Mouse (Mus musculus) lung, embryonic 16.5 days (tissue): Measurements from ENCODE around the gene Lrguk. TPM values are rescaled to one million over a fixed set of nuclear protein-coding genes. Genes with fewer than 3 reads are reported as not detected.

ENCODE experiments used
- ATAC-seq: fragments of 200-750 bp; cut with Nextera tagmentation; 2 replicates; pipeline ENCODE4 v1.8.0; 2017; ENCODE audit warnings: low read depth, mild to moderate bottlenecking, moderate library complexity
- H3K27ac ChIP-seq: fragments of 300-500 bp; sonication (generic); 2 replicates; pipeline ENCODE4 v1.5.1; 2014; ENCODE audit warnings: mild to moderate bottlenecking, control low read depth, low read length
- H3K27me3 ChIP-seq: fragments of 300-500 bp; sonication (generic); 2 replicates; pipeline ENCODE4 v1.6.1; 2014; ENCODE audit warnings: low read depth, low read length, mixed read lengths; ENCODE audit not compliant: control insufficient read depth, insufficient read depth
- H3K36me3 ChIP-seq: fragments of 300-500 bp; sonication (generic); 2 replicates; pipeline ENCODE4 v1.6.1; 2014; ENCODE audit warnings: low read length; ENCODE audit not compliant: control insufficient read depth, insufficient read depth
- H3K4me1 ChIP-seq: fragments of 300-500 bp; sonication (generic); replicated peaks from 2 replicates; pipeline ENCODE4 v1.6.1; 2014; ENCODE audit warnings: low read length, mixed read lengths; ENCODE audit not compliant: control insufficient read depth, insufficient read depth
- H3K4me2 ChIP-seq: fragments of 300-500 bp; sonication (generic); 2 replicates; pipeline ENCODE4 v1.6.1; 2014; ENCODE audit warnings: low read depth, low read length, control low read depth
- H3K4me3 ChIP-seq: fragments of 300-500 bp; sonication (generic); 2 replicates; pipeline ENCODE4 v1.5.1; 2014; ENCODE audit warnings: mild to moderate bottlenecking, low read length, control low read depth
- H3K9ac ChIP-seq: fragments of 300-500 bp; sonication (generic); 2 replicates; pipeline ENCODE4 v1.6.1; 2014; ENCODE audit warnings: low read length, control low read depth
- H3K9me3 ChIP-seq: fragments of 300-500 bp; sonication (generic); 2 replicates; pipeline ENCODE4 v1.6.1; 2016; ENCODE audit warnings: low read length; ENCODE audit not compliant: control insufficient read depth
- WGBS: fragments of 180-500 bp; shearing (Covaris S2); extraction: QIAGEN DNeasy Blood & Tissue Kit; methylation state at CpG from one replicate; pipeline ENCODE4 v1.1.7; 2014; 5-methylcytosine and 5-hydroxymethylcytosine counted together
- polyA plus RNA-seq: library from polyadenylated mRNA; unstranded; fragments of >200 nt; fragmentation: Nextera tagmentation; extraction: Ambion mirVana; gene quantifications from 2 replicates; pipeline ENCODE4 v1.2.1, GENCODE M21; 2015

Gene Lrguk
- polyA plus RNA-seq, 1 experiment from 2014 or later = 2.8 TPM

DNA sequence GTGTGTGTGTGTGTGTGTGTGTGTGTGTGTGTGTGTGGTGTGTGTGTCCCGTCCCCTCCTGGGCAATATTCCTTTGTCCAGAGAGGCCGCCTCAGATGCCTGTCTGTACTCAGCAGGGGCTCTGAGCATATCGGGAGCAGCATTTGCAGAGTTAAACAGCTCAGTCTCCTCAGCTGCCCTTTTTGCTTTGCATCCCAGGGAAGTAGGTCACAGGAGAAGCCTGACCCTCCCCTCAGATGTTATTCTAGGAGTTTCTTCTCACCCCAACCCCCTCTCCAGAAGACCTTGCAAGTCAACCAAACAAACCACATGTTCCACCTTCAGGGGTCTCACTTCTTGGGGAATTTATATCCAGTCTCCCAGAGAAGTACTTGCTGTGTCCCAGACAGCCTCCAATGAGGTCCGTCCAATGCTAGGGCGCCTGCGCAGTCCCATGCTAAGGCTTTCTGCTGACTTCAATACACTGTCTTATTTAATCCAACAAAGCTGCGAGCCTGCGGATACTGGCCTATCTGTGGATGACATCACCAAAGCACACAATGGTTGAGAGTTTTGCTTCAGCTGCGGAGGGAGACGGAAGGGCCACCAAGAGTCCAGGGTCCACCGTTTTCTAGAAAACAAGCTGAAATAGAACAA lies 17.4 kb downstream of the Lrguk start:
- Histone ChIP-seq H3K27me3 (no peaks in the 10 kb centered on the region), H3K9me3 (no peaks in the 10 kb centered on the region), H3K4me1 (no peaks in the 10 kb centered on the region; the same call in 1 of the 2 replicates), H3K36me3 (no peaks in the 10 kb centered on the region), H3K4me2 (no peak overlapping the region), H3K4me3 (no peak overlapping the region), H3K27ac (no peak overlapping the region), H3K9ac (no peak overlapping the region)
- ATAC-seq = no peak
- 59% methylated on average over 11 of the region's 11 CpGs for WGBS

DNA sequence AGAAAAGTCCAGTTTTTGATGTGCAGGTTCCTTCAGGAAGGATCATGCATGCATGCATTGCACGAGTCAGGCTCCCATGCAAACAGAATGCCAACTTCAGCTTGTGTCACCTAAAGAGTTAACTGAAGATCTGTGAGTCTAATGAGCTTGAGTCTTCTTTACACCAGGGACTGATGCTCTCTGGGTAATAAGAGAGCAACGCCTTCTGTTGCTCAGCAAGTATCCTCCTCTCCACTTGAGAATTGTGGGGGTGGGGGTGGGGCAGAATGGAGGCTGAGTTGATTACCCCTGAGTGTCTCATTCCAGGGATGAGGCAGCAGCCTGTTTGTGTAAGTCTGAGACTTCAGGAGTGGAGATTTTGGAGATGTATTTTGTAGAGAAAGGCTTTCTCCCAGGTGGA lies 20.2 kb downstream of the Lrguk start:
- 67% methylated on average over 2 of the region's 2 CpGs for WGBS

DNA sequence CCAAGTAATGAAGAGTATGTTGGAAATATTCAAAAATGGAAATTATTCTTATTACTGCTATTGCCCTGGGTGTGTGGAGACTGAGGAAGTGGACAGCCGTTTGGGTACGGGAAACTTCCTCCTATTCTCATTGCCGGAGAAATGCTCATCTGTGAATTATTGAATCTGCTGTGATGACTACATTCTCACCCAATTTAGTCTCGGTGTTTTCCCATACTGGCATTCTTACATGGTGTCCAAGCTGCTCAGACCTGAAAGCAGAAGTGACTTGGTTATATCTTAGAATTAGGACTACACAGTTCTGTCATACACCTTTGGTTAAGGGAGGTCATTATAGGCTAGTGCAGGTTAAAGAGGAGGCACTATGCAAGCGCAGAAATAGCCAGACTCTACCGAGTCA lies 30.5 kb downstream of the Lrguk start:
- no peaks in the 10 kb centered on the region for H3K27me3 ChIP-seq

More for the DNA sequence above, 20.2 kb downstream of the Lrguk start:
- H3K4me1 ChIP-seq = no peaks in the 10 kb centered on the region
- no peak overlapping the region for H3K9ac ChIP-seq
- H3K4me3 ChIP-seq = no peak overlapping the region
- no peak overlapping the region for H3K4me2 ChIP-seq
- no peak for ATAC-seq
- H3K36me3 ChIP-seq = no peaks in the 10 kb centered on the region
- H3K27me3 ChIP-seq = no peaks in the 10 kb centered on the region
- no peaks in the 10 kb centered on the region for H3K9me3 ChIP-seq
- no peak overlapping the region for H3K27ac ChIP-seq

GRCm38 (mm10) chr6:34066790-34067189 lies 37.5 kb downstream of the Lrguk start:
- Histone ChIP-seq H3K27ac (no peak overlapping the region), H3K9ac (no peak overlapping the region), H3K4me1 (no peaks in the 10 kb centered on the region), H3K27me3 (no peaks in the 10 kb centered on the region), H3K4me2 (no peak overlapping the region), H3K4me3 (no peak overlapping the region), H3K36me3 (no peaks in the 10 kb centered on the region), H3K9me3 (no peaks in the 10 kb centered on the region)
- WGBS = 83% methylated on average over 7 of the region's 7 CpGs
- ATAC-seq = no peak

More for the DNA sequence above, 30.5 kb downstream of the Lrguk start:
- Histone ChIP-seq H3K9ac (no peak overlapping the region), H3K4me1 (no peaks in the 10 kb centered on the region), H3K36me3 (no peaks in the 10 kb centered on the region), H3K4me2 (no peak overlapping the region), H3K27ac (no peak overlapping the region), H3K9me3 (no peaks in the 10 kb centered on the region), H3K4me3 (no peak overlapping the region)
- 88% methylated on average over 6 of the region's 6 CpGs for WGBS
- no peak for ATAC-seq

DNA sequence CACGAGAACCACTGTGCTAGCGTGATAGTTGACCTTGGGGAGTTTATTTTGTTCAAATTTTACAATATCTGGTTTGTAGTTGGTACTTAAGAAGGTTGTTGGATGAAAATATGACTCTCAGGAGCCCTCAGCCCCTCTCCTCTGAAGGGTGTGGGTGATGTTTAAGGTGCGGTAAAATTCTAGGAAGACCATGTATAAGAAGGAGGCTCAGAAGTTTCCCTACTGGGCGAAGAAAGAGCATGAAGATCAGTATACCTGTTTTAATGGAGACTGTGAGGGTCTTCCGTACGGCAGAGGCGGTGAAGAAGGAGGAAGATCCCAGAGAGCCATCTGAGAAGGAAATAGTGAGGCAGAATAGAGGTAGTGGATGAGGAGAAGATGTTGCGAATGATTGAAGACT lies 38.0 kb downstream of the Lrguk start:
- Histone ChIP-seq H3K4me1 (no peaks in the 10 kb centered on the region), H3K9ac (no peak overlapping the region), H3K9me3 (no peaks in the 10 kb centered on the region), H3K27me3 (no peaks in the 10 kb centered on the region), H3K27ac (no peak overlapping the region), H3K4me2 (no peak overlapping the region), H3K4me3 (no peak overlapping the region), H3K36me3 (no peaks in the 10 kb centered on the region)
- ATAC-seq = no peak
- WGBS = 95% methylated on average over 8 of the region's 8 CpGs

- no peak overlapping the region for H3K4me3 ChIP-seq
- H3K4me2 ChIP-seq = no peak overlapping the region
- no peak overlapping the region for H3K27ac ChIP-seq
- H3K4me1 ChIP-seq = no peaks in the 10 kb centered on the region
- ATAC-seq = no peak
- no peak overlapping the region for H3K9ac ChIP-seq
- 37% methylated on average over 5 of the region's 5 CpGs for WGBS
- no peaks in the 10 kb centered on the region for H3K36me3 ChIP-seq
- H3K9me3 ChIP-seq = no peaks in the 10 kb centered on the region
- no peaks in the 10 kb centered on the region for H3K27me3 ChIP-seq
These were observed 42.7 kb downstream of the Lrguk start for GRCm38 (mm10) chr6:34071936-34072335.

DNA sequence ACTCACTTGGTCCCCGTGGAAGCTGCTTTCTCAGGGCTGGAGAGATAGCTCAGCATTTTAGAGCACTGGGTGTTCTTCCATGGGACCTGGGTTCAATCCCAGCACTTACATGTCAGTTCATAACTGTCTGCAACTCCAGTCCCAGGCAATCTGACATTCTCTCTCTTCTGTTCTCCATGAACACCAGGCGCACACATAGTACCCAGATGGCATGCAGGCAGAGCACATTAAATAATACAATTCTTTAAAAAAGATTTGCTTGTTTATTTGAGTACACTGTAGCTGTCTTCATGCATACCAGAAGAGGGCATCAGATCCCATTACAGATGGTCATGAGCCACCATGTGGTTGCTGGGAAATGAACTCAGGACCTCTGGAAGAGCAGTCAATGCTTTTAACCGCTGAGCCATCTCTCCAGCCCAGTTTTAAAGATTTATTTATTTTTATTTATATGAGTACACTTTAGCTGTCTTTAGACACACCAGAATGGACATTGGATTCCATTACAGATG lies 44.7 kb downstream of the Lrguk start:
- Histone ChIP-seq H3K27ac (no peak overlapping the region), H3K9me3 (no peaks in the 10 kb centered on the region), H3K4me2 (no peak overlapping the region), H3K4me3 (no peak overlapping the region), H3K9ac (no peak overlapping the region), H3K27me3 (no peaks in the 10 kb centered on the region), H3K36me3 (no peaks in the 10 kb centered on the region), H3K4me1 (no peaks in the 10 kb centered on the region)
- no peak for ATAC-seq
- 78% methylated on average over 3 of the region's 3 CpGs for WGBS

GRCm38 (mm10) chr6:34075520-34075919 lies 46.3 kb downstream of the Lrguk start:
- no peak overlapping the region for H3K4me3 ChIP-seq
- H3K27ac ChIP-seq = no peak overlapping the region
- H3K9ac ChIP-seq = no peak overlapping the region
- no peaks in the 10 kb centered on the region for H3K36me3 ChIP-seq
- no peak overlapping the region for H3K4me2 ChIP-seq
- 79% methylated on average over 11 of the region's 11 CpGs for WGBS
- no peaks in the 10 kb centered on the region for H3K4me1 ChIP-seq
- ATAC-seq = no peak
- no peaks in the 10 kb centered on the region for H3K27me3 ChIP-seq
- no peaks in the 10 kb centered on the region for H3K9me3 ChIP-seq

GRCm38 (mm10) chr6:34083471-34083870 lies 54.2 kb downstream of the Lrguk start:
- H3K4me1 ChIP-seq = no peaks in the 10 kb centered on the region
- H3K27me3 ChIP-seq = no peaks in the 10 kb centered on the region
- H3K4me2 ChIP-seq = no peak overlapping the region
- H3K4me3 ChIP-seq = no peak overlapping the region
- WGBS = 90% methylated on average over 5 of the region's 5 CpGs
- no peaks in the 10 kb centered on the region for H3K36me3 ChIP-seq
- H3K27ac ChIP-seq = no peak overlapping the region
- H3K9ac ChIP-seq = no peak overlapping the region
- H3K9me3 ChIP-seq = no peaks in the 10 kb centered on the region
- ATAC-seq = no peak
